Mouse (Mus musculus) bone marrow macrophage, adult 2 months (primary cell): ENCODE results near the gene Pfn4.

ENCODE experiments used
- CTCF ChIP-seq: IDR thresholded peaks from 2 replicates; pipeline ENCODE4 v1.5.1; 2012; ENCODE audit warnings: low read depth, mild to moderate bottlenecking, low read length, moderate library complexity
- POLR2A ChIP-seq: IDR thresholded peaks from 2 replicates; pipeline ENCODE4 v1.6.1; 2012; ENCODE audit warnings: mild to moderate bottlenecking, low read depth, low read length, borderline replicate concordance

GRCm38 (mm10) chr12:4740823-4741222, 28.0 kb upstream of the Pfn4 start:
- TF ChIP-seq CTCF: no peak
- no peak for TF ChIP-seq POLR2A
